Mouse (Mus musculus) skeletal muscle tissue, adult 2 months (tissue): ENCODE measurements around the gene Cbs.

Source experiments
- DNase-seq: peaks from one replicate; pipeline ENCODE4 v3.0.0-alpha.2; 2012; ENCODE audit warnings: low read depth, low spot score

The Cbs gene

GRCm38 (mm10) chr17:31636942-31637811 lies at the start of gene Cbs:
Gene Cbs (minus strand): TSS chr17:31637238.
- peak; percentile 47 for DNase-seq

- DNase-seq: no peak
These were observed 49.2 kb upstream of the Cbs start for GRCm38 (mm10) chr17:31686225-31686564.

GRCm38 (mm10) chr17:31685514-31686224 lies 48.6 kb upstream of the Cbs start:
- DNase-seq: peak; percentile 87

GRCm38 (mm10) chr17:31680450-31680849 lies 43.4 kb upstream of the Cbs start:
- DNase-seq: no peak

- no peak for DNase-seq
These were observed 40.5 kb upstream of the Cbs start, which contains the start of gene Cryaa for GRCm38 (mm10) chr17:31677507-31677906. Gene Cryaa (plus strand): TSS chr17:31677807.

GRCm38 (mm10) chr17:31674426-31674825 lies 37.4 kb upstream of the Cbs start:
- no peak for DNase-seq

GRCm38 (mm10) chr17:31672279-31672678 lies 35.2 kb upstream of the Cbs start:
- DNase-seq: no peak

- DNase-seq: no peak
These were observed 34.7 kb upstream of the Cbs start for GRCm38 (mm10) chr17:31671698-31672097.

GRCm38 (mm10) chr17:31670163-31670562 lies 33.1 kb upstream of the Cbs start:
- DNase-seq: no peak

GRCm38 (mm10) chr17:31668306-31668705 lies 31.3 kb upstream of the Cbs start:
- no peak for DNase-seq

GRCm38 (mm10) chr17:31664760-31665159 lies 27.7 kb upstream of the Cbs start:
- DNase-seq: peak; percentile 60

GRCm38 (mm10) chr17:31662855-31663254 lies 25.8 kb upstream of the Cbs start:
- DNase-seq: no peak

- DNase-seq: no peak
These were observed 23.7 kb upstream of the Cbs start for GRCm38 (mm10) chr17:31660661-31661250.

- peak; percentile 98 for DNase-seq
These were observed 21.6 kb upstream of the Cbs start, which contains the start of gene U2af1 for GRCm38 (mm10) chr17:31658468-31659185. Gene U2af1 (minus strand): TSS chr17:31658892.

GRCm38 (mm10) chr17:31658136-31658467 lies 21.1 kb upstream of the Cbs start:
- DNase-seq: no peak

GRCm38 (mm10) chr17:31657141-31657983 lies 20.3 kb upstream of the Cbs start:
- DNase-seq: no peak

GRCm38 (mm10) chr17:31656682-31657081 lies 19.6 kb upstream of the Cbs start:
- DNase-seq: no peak

GRCm38 (mm10) chr17:31655366-31655765 lies 18.3 kb upstream of the Cbs start:
- no peak for DNase-seq

- no peak for DNase-seq
These were observed 16.2 kb upstream of the Cbs start for GRCm38 (mm10) chr17:31653277-31653676.

- no peak for DNase-seq
These were observed 15.1 kb upstream of the Cbs start for GRCm38 (mm10) chr17:31652152-31652551.
